Mouse (Mus musculus): Measurements from ENCODE around the gene Nudt2. TPM values are rescaled to one million over a fixed set of nuclear protein-coding genes. Genes with fewer than 3 reads are reported as not detected.

Nudt2 gene
- 8.1 TPM in 1 of 2 replicates, not detected in the other for polyA plus RNA-seq (2012; ENCODE audit: low replicate concordance)

GRCm38 (mm10) chr4:41464345-41465286, at the start of gene Nudt2, which contains the start of gene Kif24:
TSS of gene Nudt2 (plus strand) at chr4:41465151.
TSS of gene Kif24 (minus strand) at chr4:41464887.

GRCm38 (mm10) chr4:41502986-41503412, 38.0 kb downstream of the Nudt2 start, which contains the start of gene AI464131:
TSS of gene AI464131 (minus strand) at chr4:41503076.

GRCm38 (mm10) chr4:41517233-41517632, 52.3 kb downstream of the Nudt2 start, which contains the start of gene 1110017D15Rik:
TSS of gene 1110017D15Rik (minus strand) at chr4:41517333.

Other genes starting within 250 kb of the Nudt2 start
- gene Ubap2, start 190.0 kb upstream of the Nudt2 start, polyA plus RNA-seq (2012; ENCODE audit: low replicate concordance) = 1,197 and 1,815 TPM in 2 replicates
- 32.4 and 47.0 TPM in 2 replicates for gene Dcaf12, start 150.3 kb upstream of the Nudt2 start, polyA plus RNA-seq (2012; ENCODE audit: low replicate concordance)
- 11.0 and 19.1 TPM in 2 replicates for gene Ubap1, start 116.2 kb upstream of the Nudt2 start, polyA plus RNA-seq (2012; ENCODE audit: low replicate concordance)
- 2.5 and 6.9 TPM in 2 replicates for gene Kif24, start 264 bp upstream of the Nudt2 start, polyA plus RNA-seq (2012; ENCODE audit: low replicate concordance)
- 0.07 and 0.09 TPM in 2 replicates for gene AI464131, start 37.9 kb downstream of the Nudt2 start, polyA plus RNA-seq (2012; ENCODE audit: low replicate concordance)
- not detected in 2 replicates for gene 1110017D15Rik, start 52.2 kb downstream of the Nudt2 start, polyA plus RNA-seq (2012; ENCODE audit: low replicate concordance)
- 13.1 and 23.3 TPM in 2 replicates for gene Fam219a, start 104.4 kb downstream of the Nudt2 start, polyA plus RNA-seq (2012; ENCODE audit: low replicate concordance)
- gene Dnaic1, start 104.6 kb downstream of the Nudt2 start, polyA plus RNA-seq (2012; ENCODE audit: low replicate concordance) = not detected in 2 replicates
- 0.56 and 1.2 TPM in 2 replicates for gene Enho, start 175.2 kb downstream of the Nudt2 start, polyA plus RNA-seq (2012; ENCODE audit: low replicate concordance)
- gene Cntfr, start 231.9 kb downstream of the Nudt2 start, polyA plus RNA-seq (2012; ENCODE audit: low replicate concordance) = 1.5 and 3.0 TPM in 2 replicates
- gene Il11ra1, start 234.8 kb downstream of the Nudt2 start, polyA plus RNA-seq (2012; ENCODE audit: low replicate concordance) = 3.5 and 11.0 TPM in 2 replicates
- 83.7 and 109 TPM in 2 replicates for gene Rpp25l, start 248.4 kb downstream of the Nudt2 start, polyA plus RNA-seq (2012; ENCODE audit: low replicate concordance)